Mouse (Mus musculus) neural tube, embryonic 13.5 days (tissue): Measurements from ENCODE around the gene Adcy5. TPM values are rescaled to one million over a fixed set of nuclear protein-coding genes. Genes with fewer than 3 reads are reported as not detected.

Experiments
- ATAC-seq: fragments of 200-750 bp; cut with Nextera tagmentation; 2 replicates; pipeline ENCODE4 v1.8.0; 2017; ENCODE audit warnings: low read depth, mild to moderate bottlenecking, moderate TSS enrichment, moderate library complexity
- H3K27ac ChIP-seq: fragments of 300-500 bp; sonication (generic); replicated peaks from 2 replicates; pipeline ENCODE4 v1.5.1; 2015; ENCODE audit warnings: moderate library complexity, mild to moderate bottlenecking, inconsistent platforms
- H3K27me3 ChIP-seq: fragments of 300-500 bp; sonication (generic); 2 replicates; pipeline ENCODE4 v1.6.1; 2015; ENCODE audit warnings: mild to moderate bottlenecking, inconsistent platforms
- H3K36me3 ChIP-seq: fragments of 300-500 bp; sonication (generic); 2 replicates; pipeline ENCODE4 v1.6.1; 2015; ENCODE audit warnings: mild to moderate bottlenecking, inconsistent platforms
- H3K4me1 ChIP-seq: fragments of 300-500 bp; sonication (generic); replicated peaks from 2 replicates; pipeline ENCODE4 v1.6.1; 2015; ENCODE audit warnings: inconsistent platforms
- H3K4me2 ChIP-seq: fragments of 300-500 bp; sonication (generic); 2 replicates; pipeline ENCODE4 v1.6.1; 2015; ENCODE audit warnings: inconsistent platforms, mild to moderate bottlenecking, moderate library complexity
- H3K4me3 ChIP-seq: fragments of 300-500 bp; sonication (generic); 2 replicates; pipeline ENCODE4 v1.5.1; 2015; ENCODE audit warnings: mild to moderate bottlenecking, inconsistent platforms
- H3K9ac ChIP-seq: fragments of 300-500 bp; sonication (generic); 2 replicates; pipeline ENCODE4 v1.6.1; 2015; ENCODE audit warnings: moderate library complexity, mild to moderate bottlenecking, inconsistent platforms
- H3K9me3 ChIP-seq: fragments of 300-500 bp; sonication (generic); 2 replicates; pipeline ENCODE4 v1.6.1; 2016; ENCODE audit warnings: inconsistent platforms
- WGBS: fragments of 180-500 bp; shearing (Covaris S2); methylation state at CpG from one replicate; pipeline ENCODE4 v1.1.7; 2015; 5-methylcytosine and 5-hydroxymethylcytosine counted together
- polyA plus RNA-seq: library from polyadenylated mRNA; unstranded; fragments of >200 nt; fragmentation: Nextera tagmentation; extraction: Ambion mirVana; gene quantifications from 2 replicates; pipeline ENCODE4 v1.2.1, GENCODE M21; 2015

The Adcy5 gene
- polyA plus RNA-seq, 1 experiment from 2014 or later, result 5.3 TPM

- 83% methylated on average over 3 of the region's 3 CpGs for WGBS
- Histone ChIP-seq H3K36me3 (no peaks in the 10 kb centered on the region), H3K4me3 (no peak overlapping the region), H3K27me3 (no peaks in the 10 kb centered on the region), H3K4me1 (no peaks in the 10 kb centered on the region), H3K4me2 (no peak overlapping the region), H3K27ac (no peak overlapping the region), H3K9me3 (no peaks in the 10 kb centered on the region), H3K9ac (no peak overlapping the region)
- ATAC-seq, result no peak
Measured at GRCm38 (mm10) chr16:35130172-35130571, 24.5 kb upstream of the Adcy5 start.

- H3K36me3 ChIP-seq, result no peaks in the 10 kb centered on the region
- H3K9me3 ChIP-seq, result no peaks in the 10 kb centered on the region
- H3K4me3 ChIP-seq, result no peak overlapping the region
- WGBS, result 45% methylated on average over 6 of the region's 6 CpGs
- no peaks in the 10 kb centered on the region for H3K27me3 ChIP-seq
- ATAC-seq, result no peak
- no peak overlapping the region for H3K9ac ChIP-seq
- no peak overlapping the region for H3K4me2 ChIP-seq
- H3K4me1 ChIP-seq, result peaks cover 20% of the 10 kb centered on the region
- H3K27ac ChIP-seq, result no peak overlapping the region
Measured at GRCm38 (mm10) chr16:35139416-35139815, 15.3 kb upstream of the Adcy5 start.

DNA sequence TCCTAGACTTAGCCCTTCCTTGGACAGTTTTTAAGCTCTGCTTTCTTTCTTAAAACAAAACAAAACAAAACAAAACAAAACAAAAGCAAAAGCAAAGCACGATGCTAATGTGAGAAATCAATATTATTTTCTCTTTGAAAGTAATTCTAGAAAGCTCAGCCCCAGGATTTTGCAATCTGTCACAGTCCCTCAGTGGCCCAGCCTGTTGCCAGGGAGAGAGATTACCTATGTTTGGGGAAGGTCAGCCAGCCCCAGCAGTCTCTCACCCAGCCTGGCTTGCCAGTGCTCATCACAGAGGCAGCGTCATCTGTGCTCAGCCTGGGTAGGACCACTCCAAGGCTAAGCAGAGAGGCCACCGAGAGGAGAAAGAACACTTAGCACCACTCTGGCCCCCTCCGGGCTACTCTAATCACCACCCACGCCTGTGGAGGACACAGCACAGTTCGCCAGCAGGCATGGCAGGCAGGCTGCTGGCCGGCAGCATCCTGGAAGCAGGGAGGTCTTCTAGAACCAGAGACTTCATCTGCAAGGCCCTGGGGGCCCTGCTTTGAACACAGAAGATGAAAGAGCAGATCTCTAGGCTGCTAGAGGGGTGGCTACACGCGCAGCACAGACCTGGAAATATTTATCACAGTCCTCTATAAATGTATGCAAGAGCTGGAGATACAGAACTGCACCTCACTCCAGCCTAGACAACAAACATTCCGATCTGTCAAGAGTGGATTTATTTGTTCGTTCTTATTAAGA lies 14.6 kb upstream of the Adcy5 start:
- H3K4me3 ChIP-seq, result no peak overlapping the region
- 34% methylated on average over 11 of the region's 11 CpGs for WGBS
- H3K27ac ChIP-seq, result no peak overlapping the region; the same call in 1 of the 2 replicates

GRCm38 (mm10) chr16:35140620-35140975 lies 14.1 kb upstream of the Adcy5 start:
- H3K4me3 ChIP-seq, result no peak overlapping the region
- 49% methylated on average over 9 of the region's 9 CpGs for WGBS

More for the DNA sequence above, 14.6 kb upstream of the Adcy5 start:
- Histone ChIP-seq H3K36me3 (no peaks in the 10 kb centered on the region), H3K9ac (peak overlapping the region; percentile 43), H3K4me2 (peak overlapping the region; percentile 14; the same call in 1 of the 2 replicates), H3K27me3 (no peaks in the 10 kb centered on the region), H3K9me3 (no peaks in the 10 kb centered on the region), H3K4me1 (peaks cover 20% of the 10 kb centered on the region)
- peak; percentile 53 for ATAC-seq

GRCm38 (mm10) chr16:35141839-35142238 lies 12.8 kb upstream of the Adcy5 start:
- Histone ChIP-seq H3K36me3 (no peaks in the 10 kb centered on the region), H3K4me3 (no peak overlapping the region), H3K9ac (no peak overlapping the region), H3K4me2 (no peak overlapping the region), H3K27ac (no peak overlapping the region), H3K9me3 (no peaks in the 10 kb centered on the region), H3K27me3 (0 out of 2 replicates have a peak, but pooled peaks cover 3% of the 10 kb centered on the region), H3K4me1 (peaks cover 20% of the 10 kb centered on the region)
- WGBS, result 70% methylated on average over 8 of the region's 8 CpGs
- no peak for ATAC-seq

More at GRCm38 (mm10) chr16:35140620-35140975, 14.1 kb upstream of the Adcy5 start:
- Histone ChIP-seq H3K9me3 (no peaks in the 10 kb centered on the region), H3K36me3 (no peaks in the 10 kb centered on the region), H3K27me3 (no peaks in the 10 kb centered on the region), H3K27ac (no peak overlapping the region; the same call in 1 of the 2 replicates), H3K4me1 (peaks cover 20% of the 10 kb centered on the region), H3K4me2 (peak overlapping the region; percentile 14; the same call in 1 of the 2 replicates), H3K9ac (peak overlapping the region; percentile 43; the same call in 1 of the 2 replicates)
- ATAC-seq, result peak; percentile 40; the same call in 1 of the 2 replicates

- Histone ChIP-seq H3K4me2 (no peak overlapping the region), H3K4me1 (no peaks in the 10 kb centered on the region), H3K9ac (no peak overlapping the region), H3K9me3 (peaks cover 6% of the 10 kb centered on the region; the same call in 1 of the 2 replicates), H3K27ac (no peak overlapping the region), H3K36me3 (no peaks in the 10 kb centered on the region), H3K27me3 (peaks cover 8% of the 10 kb centered on the region; the same call in 1 of the 2 replicates), H3K4me3 (no peak overlapping the region)
- WGBS, result 13% methylated on average over 4 of the region's 4 CpGs
- no peak for ATAC-seq
Measured at GRCm38 (mm10) chr16:35146153-35146552, 8.5 kb upstream of the Adcy5 start.

GRCm38 (mm10) chr16:35153146-35153755 lies 1.4 kb upstream of the Adcy5 start:
- Histone ChIP-seq H3K36me3 (no peaks in the 10 kb centered on the region), H3K4me1 (peaks cover 47% of the 10 kb centered on the region), H3K9ac (0 out of 2 replicates have a peak overlapping the region, but pooled peaks have one; percentile 19), H3K9me3 (no peaks in the 10 kb centered on the region), H3K27ac (no peak overlapping the region), H3K4me2 (peak overlapping the region; percentile 65; the same call in 1 of the 2 replicates), H3K4me3 (no peak overlapping the region), H3K27me3 (peaks cover 47% of the 10 kb centered on the region)
- WGBS, result 7% methylated on average over 12 of the region's 12 CpGs
- no peak for ATAC-seq

DNA sequence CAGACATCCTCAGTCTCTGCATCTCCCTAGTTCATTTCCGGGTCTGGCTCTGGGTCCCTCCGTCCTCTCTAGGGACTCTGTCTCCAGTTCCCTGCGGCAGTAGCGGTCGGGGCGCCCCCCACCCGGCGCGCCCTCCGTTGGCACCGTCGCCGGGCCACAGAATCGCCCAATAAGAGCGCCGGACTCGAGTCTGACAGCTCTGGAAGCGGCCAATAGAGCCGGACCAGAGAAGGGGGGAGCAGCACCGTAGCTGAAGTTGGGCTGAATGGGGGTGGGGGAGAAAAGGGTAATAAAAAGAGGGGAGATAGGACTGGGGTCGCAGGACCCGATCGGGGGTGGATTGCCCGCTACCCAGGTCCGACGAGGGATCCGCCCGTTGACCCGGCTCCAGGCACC lies 434 bp upstream of the Adcy5 start:
- WGBS, result under 1% methylated on average over 29 of the region's 29 CpGs
- peak; percentile 82 for ATAC-seq
- H3K9me3 ChIP-seq, result no peaks in the 10 kb centered on the region
- H3K4me2 ChIP-seq, result peak overlapping the region; percentile 65
- H3K36me3 ChIP-seq, result no peaks in the 10 kb centered on the region
- H3K27me3 ChIP-seq, result peaks cover 47% of the 10 kb centered on the region
- peak overlapping the region; percentile 71 for H3K4me3 ChIP-seq
- peak overlapping the region; percentile 86 for H3K9ac ChIP-seq
- peaks cover 57% of the 10 kb centered on the region for H3K4me1 ChIP-seq
- H3K27ac ChIP-seq, result peak overlapping the region; percentile 90

GRCm38 (mm10) chr16:35155391-35156305 lies 971 bp downstream of the Adcy5 start:
- peak; percentile 32 for ATAC-seq
- Histone ChIP-seq H3K9ac (peak overlapping the region; percentile 86), H3K36me3 (no peaks in the 10 kb centered on the region), H3K4me2 (peak overlapping the region; percentile 65), H3K27me3 (peaks cover 47% of the 10 kb centered on the region), H3K27ac (peak overlapping the region; percentile 90), H3K4me3 (peak overlapping the region; percentile 71), H3K9me3 (no peaks in the 10 kb centered on the region), H3K4me1 (peaks cover 71% of the 10 kb centered on the region)
- WGBS, result 1% methylated on average over 79 of the region's 87 CpGs

DNA sequence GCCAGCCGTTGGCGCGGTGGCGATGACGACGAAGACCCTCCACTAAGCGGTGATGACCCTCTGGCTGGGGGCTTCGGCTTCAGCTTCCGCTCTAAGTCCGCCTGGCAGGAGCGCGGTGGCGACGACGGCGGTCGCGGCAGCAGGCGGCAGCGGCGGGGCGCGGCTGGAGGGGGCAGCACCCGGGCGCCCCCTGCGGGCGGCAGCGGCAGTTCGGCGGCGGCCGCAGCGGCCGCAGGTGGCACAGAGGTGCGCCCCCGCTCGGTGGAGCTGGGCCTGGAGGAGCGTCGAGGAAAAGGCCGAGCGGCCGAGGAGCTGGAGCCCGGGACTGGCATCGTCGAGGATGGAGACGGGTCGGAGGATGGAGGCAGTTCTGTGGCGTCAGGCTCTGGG lies 1.6 kb downstream of the Adcy5 start:
- Histone ChIP-seq H3K27ac (peak overlapping the region; percentile 90; the same call in 1 of the 2 replicates), H3K4me1 (peaks cover 78% of the 10 kb centered on the region), H3K9me3 (no peaks in the 10 kb centered on the region), H3K36me3 (no peaks in the 10 kb centered on the region), H3K9ac (peak overlapping the region; percentile 86), H3K4me2 (peak overlapping the region; percentile 65), H3K27me3 (peaks cover 41% of the 10 kb centered on the region), H3K4me3 (peak overlapping the region; percentile 71)
- no peak for ATAC-seq
- 1% methylated on average over 47 of the region's 48 CpGs for WGBS

DNA sequence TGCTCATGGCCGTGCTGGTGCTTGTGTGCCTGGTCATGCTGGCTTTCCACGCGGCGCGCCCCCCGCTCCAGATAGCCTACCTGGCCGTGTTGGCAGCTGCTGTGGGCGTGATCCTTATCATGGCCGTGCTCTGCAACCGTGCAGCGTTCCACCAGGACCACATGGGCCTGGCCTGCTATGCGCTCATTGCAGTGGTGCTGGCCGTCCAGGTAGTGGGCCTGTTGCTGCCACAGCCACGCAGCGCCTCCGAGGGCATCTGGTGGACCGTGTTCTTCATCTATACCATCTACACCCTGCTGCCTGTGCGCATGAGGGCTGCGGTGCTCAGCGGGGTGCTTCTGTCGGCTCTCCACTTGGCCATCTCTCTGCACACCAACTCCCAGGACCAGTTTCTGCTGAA lies 2.2 kb downstream of the Adcy5 start:
- Histone ChIP-seq H3K27ac (no peak overlapping the region), H3K27me3 (peaks cover 35% of the 10 kb centered on the region), H3K4me2 (peak overlapping the region; percentile 65), H3K9ac (no peak overlapping the region), H3K9me3 (no peaks in the 10 kb centered on the region), H3K4me1 (peaks cover 83% of the 10 kb centered on the region), H3K36me3 (no peaks in the 10 kb centered on the region), H3K4me3 (peak overlapping the region; percentile 71)
- WGBS, result 74% methylated on average over 21 of the region's 21 CpGs
- no peak for ATAC-seq
